Mouse (Mus musculus): Measurements from ENCODE around the gene Trmt10c. TPM values are rescaled to one million over a fixed set of nuclear protein-coding genes. Genes with fewer than 3 reads are reported as not detected.

Trmt10c gene
- total and polyA plus RNA-seq, 2 experiments from 2014 or later: 20.5 to 21.0 TPM

- Histone ChIP-seq H3K4me1 (ENCODE audit: control insufficient read depth, insufficient read depth) (no peaks in the 10 kb centered on the region), H3K9ac (replicated peaks; ENCODE audit: low read depth, low read length) (no peak overlapping the region), H3K9me3 (replicated peaks; ENCODE audit: control insufficient read depth, low read length) (no peaks in the 10 kb centered on the region), H3K27me3 (ENCODE audit: control insufficient read depth, insufficient read depth, low read length) (no peaks in the 10 kb centered on the region), H3K36me3 (replicated peaks; ENCODE audit: control insufficient read depth, insufficient read depth, low read length) (peaks cover 47% of the 10 kb centered on the region), H3K4me3 (ENCODE audit: low read depth, low read length) (no peak overlapping the region), H3K4me2 (ENCODE audit: low read depth, low read length) (no peak overlapping the region), H3K27ac (ENCODE audit: low read depth) (no peak overlapping the region)
- DNase-seq (ENCODE audit: low spot score) (no peak), ATAC-seq (ENCODE audit: insufficient read depth, low read depth) (no peak)
- TF ChIP-seq CTCF (IDR thresholded peaks at IDR 0.05; ENCODE audit: low read depth): no peak
- TF ChIP-seq EP300 (IDR thresholded peaks at IDR 0.05; ENCODE audit: low read depth): no peak
- WGBS: 85% methylated on average over 11 of the region's 11 CpGs
Measured at GRCm38 (mm10) chr16:56006798-56007197, 30.8 kb downstream of the Trmt10c start.

- no peak for DNase-seq (ENCODE audit: low spot score)
- no peak overlapping the region for H3K4me2 ChIP-seq (ENCODE audit: low read depth, low read length)
- H3K9me3 ChIP-seq (replicated peaks; ENCODE audit: control insufficient read depth, low read length): no peaks in the 10 kb centered on the region
- WGBS: 98% methylated on average over 2 of the region's 2 CpGs
- TF ChIP-seq EP300 (IDR thresholded peaks at IDR 0.05; ENCODE audit: low read depth) (no peak), CTCF (IDR thresholded peaks at IDR 0.05; ENCODE audit: low read depth) (no peak)
- H3K27ac ChIP-seq (ENCODE audit: low read depth): no peak overlapping the region
- no peaks in the 10 kb centered on the region for H3K27me3 ChIP-seq (ENCODE audit: control insufficient read depth, insufficient read depth, low read length)
- no peak overlapping the region for H3K4me3 ChIP-seq (ENCODE audit: low read depth, low read length)
- ATAC-seq (ENCODE audit: insufficient read depth, low read depth): no peak
- no peaks in the 10 kb centered on the region for H3K4me1 ChIP-seq (ENCODE audit: control insufficient read depth, insufficient read depth)
- peaks cover 43% of the 10 kb centered on the region for H3K36me3 ChIP-seq (replicated peaks; ENCODE audit: control insufficient read depth, insufficient read depth, low read length)
- H3K9ac ChIP-seq (replicated peaks; ENCODE audit: low read depth, low read length): no peak overlapping the region
Measured at GRCm38 (mm10) chr16:55994235-55994634, 43.4 kb downstream of the Trmt10c start.

- no peak overlapping the region for H3K27ac ChIP-seq (ENCODE audit: low read depth)
- ATAC-seq (ENCODE audit: insufficient read depth, low read depth) (no peak), DNase-seq (ENCODE audit: low spot score) (no peak)
- 91% methylated on average over 4 of the region's 4 CpGs for WGBS
- H3K36me3 ChIP-seq (replicated peaks; ENCODE audit: control insufficient read depth, insufficient read depth, low read length): peaks cover 29% of the 10 kb centered on the region
- H3K4me2 ChIP-seq (ENCODE audit: low read depth, low read length): no peak overlapping the region
- no peaks in the 10 kb centered on the region for H3K4me1 ChIP-seq (ENCODE audit: control insufficient read depth, insufficient read depth)
- H3K9ac ChIP-seq (replicated peaks; ENCODE audit: low read depth, low read length): no peak overlapping the region
- no peaks in the 10 kb centered on the region for H3K9me3 ChIP-seq (replicated peaks; ENCODE audit: control insufficient read depth, low read length)
- TF ChIP-seq CTCF (IDR thresholded peaks at IDR 0.05; ENCODE audit: low read depth) (no peak), EP300 (IDR thresholded peaks at IDR 0.05; ENCODE audit: low read depth) (no peak)
- no peaks in the 10 kb centered on the region for H3K27me3 ChIP-seq (ENCODE audit: control insufficient read depth, insufficient read depth, low read length)
- H3K4me3 ChIP-seq (ENCODE audit: low read depth, low read length): no peak overlapping the region
Measured at GRCm38 (mm10) chr16:55990311-55990710, 47.3 kb downstream of the Trmt10c start.

- TF ChIP-seq CTCF (IDR thresholded peaks at IDR 0.05; ENCODE audit: low read depth) (no peak), EP300 (IDR thresholded peaks at IDR 0.05; ENCODE audit: low read depth) (no peak)
- H3K27ac ChIP-seq (ENCODE audit: low read depth): no peak overlapping the region
- no peak overlapping the region for H3K9ac ChIP-seq (replicated peaks; ENCODE audit: low read depth, low read length)
- no peaks in the 10 kb centered on the region for H3K27me3 ChIP-seq (ENCODE audit: control insufficient read depth, insufficient read depth, low read length)
- DNase-seq (ENCODE audit: low spot score) (no peak), ATAC-seq (ENCODE audit: insufficient read depth, low read depth) (no peak)
- H3K4me3 ChIP-seq (ENCODE audit: low read depth, low read length): no peak overlapping the region
- H3K4me2 ChIP-seq (ENCODE audit: low read depth, low read length): no peak overlapping the region
- no peaks in the 10 kb centered on the region for H3K4me1 ChIP-seq (ENCODE audit: control insufficient read depth, insufficient read depth)
- 89% methylated on average over 3 of the region's 3 CpGs for WGBS
- H3K36me3 ChIP-seq (replicated peaks; ENCODE audit: control insufficient read depth, insufficient read depth, low read length): peaks cover 37% of the 10 kb centered on the region
- no peaks in the 10 kb centered on the region for H3K9me3 ChIP-seq (replicated peaks; ENCODE audit: control insufficient read depth, low read length)
Measured at GRCm38 (mm10) chr16:55986001-55986400, 51.6 kb downstream of the Trmt10c start.

Small RNA genes within 50 kb of the gene (microRNA-seq; reads per million reads assigned to microRNA genes)
- not detected for gene Gm24047

Other genes starting within 250 kb of the Trmt10c start
- 5.3 and 6.8 TPM in 2 replicates for gene Nfkbiz, start 198.9 kb downstream of the Trmt10c start, total RNA-seq (2014; rRNA removed; ENCODE audit: low replicate concordance)
- 1.7 and 1.9 TPM in 2 replicates for gene Nfkbiz, start 198.9 kb downstream of the Trmt10c start, polyA plus RNA-seq (2015; fragmentation: Nextera tagmentation; extraction: Ambion mirVana)
- 0.08 TPM in 1 of 2 replicates, not detected in the other for gene Nxpe3, start 142.5 kb downstream of the Trmt10c start, total RNA-seq (2014; rRNA removed; ENCODE audit: low replicate concordance)
- gene Nxpe3, start 142.5 kb downstream of the Trmt10c start, polyA plus RNA-seq (2015; fragmentation: Nextera tagmentation; extraction: Ambion mirVana): 0.20 and 0.21 TPM in 2 replicates
- gene Cep97, start 103.0 kb downstream of the Trmt10c start, total RNA-seq (2014; rRNA removed; ENCODE audit: low replicate concordance): 5.0 TPM in 2 replicates
- gene Cep97, start 103.0 kb downstream of the Trmt10c start, polyA plus RNA-seq (2015; fragmentation: Nextera tagmentation; extraction: Ambion mirVana): 3.1 and 4.9 TPM in 2 replicates
- 467 and 488 TPM in 2 replicates for gene Rpl24, start 71.5 kb downstream of the Trmt10c start, total RNA-seq (2014; rRNA removed; ENCODE audit: low replicate concordance)
- gene Rpl24, start 71.5 kb downstream of the Trmt10c start, polyA plus RNA-seq (2015; fragmentation: Nextera tagmentation; extraction: Ambion mirVana): 617 and 635 TPM in 2 replicates
- gene Zbtb11, start 63.9 kb downstream of the Trmt10c start, total RNA-seq (2014; rRNA removed; ENCODE audit: low replicate concordance): 4.6 and 14.5 TPM in 2 replicates
- gene Zbtb11, start 63.9 kb downstream of the Trmt10c start, polyA plus RNA-seq (2015; fragmentation: Nextera tagmentation; extraction: Ambion mirVana): 6.7 and 7.6 TPM in 2 replicates
- gene Pcnp, start 8.1 kb downstream of the Trmt10c start, total RNA-seq (2014; rRNA removed; ENCODE audit: low replicate concordance): 32.9 and 37.1 TPM in 2 replicates
- gene Pcnp, start 8.1 kb downstream of the Trmt10c start, polyA plus RNA-seq (2015; fragmentation: Nextera tagmentation; extraction: Ambion mirVana): 104 and 111 TPM in 2 replicates
- gene Senp7, start 10.5 kb upstream of the Trmt10c start, total RNA-seq (2014; rRNA removed; ENCODE audit: low replicate concordance): 9.5 and 16.2 TPM in 2 replicates
- 14.0 and 14.7 TPM in 2 replicates for gene Senp7, start 10.5 kb upstream of the Trmt10c start, polyA plus RNA-seq (2015; fragmentation: Nextera tagmentation; extraction: Ambion mirVana)
- gene Impg2, start 166.5 kb upstream of the Trmt10c start, total RNA-seq (2014; rRNA removed; ENCODE audit: low replicate concordance): 0.65 TPM in 1 of 2 replicates, not detected in the other
- gene Impg2, start 166.5 kb upstream of the Trmt10c start, polyA plus RNA-seq (2015; fragmentation: Nextera tagmentation; extraction: Ambion mirVana): 0.05 TPM in 2 replicates